In genomic region chr12:51829290-51830076, GRCm38 (mm10) we compare ENCODE assay signal across 8 mouse cellular contexts. TPM values are rescaled to one million over a fixed set of nuclear protein-coding genes. Genes with fewer than 3 reads are reported as not detected.
A peak's percentile ranks its signal among the peaks of the same experiment; 100 is the strongest.
DNase-seq lines count a peak whose midpoint lies in the region; ATAC-seq and TF ChIP-seq lines count a peak whose summit lies in the region.

Hectd1 (minus strand) TSS chr12:51829536.

- DNase-seq in cerebellum, adult 11 months, result peak; percentile 74
- peak; percentile 90 to 93 for DNase-seq in heart, postnatal 14 days
- DNase-seq in layer of hippocampus, adult 11-12 months (ENCODE audit: low spot score), result peak; percentile 81
- peak; percentile 89 for DNase-seq in liver, postnatal 0 days
- DNase-seq in telencephalon, adult 2 months (ENCODE audit: low read depth, low spot score), result peak; percentile 15

- H3K9ac ChIP-seq in ES-Bruce4 (ENCODE audit: low read depth, poor library complexity, severe bottlenecking), result peak within 1 kb of the TSS; percentile 97
- H3K9ac ChIP-seq in forebrain, embryonic 15.5 days (replicated peaks), result peak within 1 kb of the TSS; percentile 99
- H3K9ac ChIP-seq in liver, postnatal 0 days (replicated peaks), result peak within 1 kb of the TSS; percentile 97
- peak within 1 kb of the TSS; percentile 99 for H3K9ac ChIP-seq in neural tube, embryonic 13.5 days

- intact Hi-C loops in heart, postnatal 14 days (cut with DNase I), result loop anchor here (2.0 to 10.0 kb wide), 3 partner anchors 15 to 175 kb away; partner anchors contain the start of gene Dtd2

- no peaks in the 10 kb centered on the region for H3K9me3 ChIP-seq in ES-Bruce4 (replicated peaks; ENCODE audit: control insufficient read depth, insufficient read depth, low read length, poor library complexity, severe bottlenecking)
- H3K9me3 ChIP-seq in forebrain, embryonic 15.5 days, result no peaks in the 10 kb centered on the region
- H3K9me3 ChIP-seq in liver, postnatal 0 days (ENCODE audit: low read length), result no peaks in the 10 kb centered on the region
- H3K9me3 ChIP-seq in neural tube, embryonic 13.5 days, result no peaks in the 10 kb centered on the region

- peak within 1 kb of the TSS; percentile 71 for H3K4me2 ChIP-seq in forebrain, embryonic 15.5 days (replicated peaks)
- peak within 1 kb of the TSS; percentile 64 for H3K4me2 ChIP-seq in liver, postnatal 0 days (ENCODE audit: low read depth, low read length)
- peak within 1 kb of the TSS; percentile 71 for H3K4me2 ChIP-seq in neural tube, embryonic 13.5 days

- no peaks in the 10 kb centered on the region for H3K27me3 ChIP-seq in ES-Bruce4 (ENCODE audit: control insufficient read depth, insufficient read depth, low read length, poor library complexity, severe bottlenecking)
- H3K27me3 ChIP-seq in forebrain, embryonic 15.5 days, result no peaks in the 10 kb centered on the region
- H3K27me3 ChIP-seq in liver, postnatal 0 days (ENCODE audit: insufficient read depth, low read length), result no peaks in the 10 kb centered on the region
- H3K27me3 ChIP-seq in neural tube, embryonic 13.5 days, result no peaks in the 10 kb centered on the region

- peaks cover 13% of the 10 kb centered on the region for H3K36me3 ChIP-seq in ES-Bruce4 (ENCODE audit: control insufficient read depth, insufficient read depth, low read length, poor library complexity, severe bottlenecking)
- H3K36me3 ChIP-seq in forebrain, embryonic 15.5 days, result 0 out of 2 replicates have a peak, but pooled peaks cover 8% of the 10 kb centered on the region
- H3K36me3 ChIP-seq in liver, postnatal 0 days (replicated peaks; ENCODE audit: insufficient read depth, low read length), result peaks cover 24% of the 10 kb centered on the region
- H3K36me3 ChIP-seq in neural tube, embryonic 13.5 days, result peaks cover 10% of the 10 kb centered on the region

- peak; percentile 95 for ATAC-seq in forebrain, embryonic 15.5 days (replicated peaks)
- ATAC-seq in liver, postnatal 0 days, result peak; percentile 90
- ATAC-seq in neural tube, embryonic 13.5 days (ENCODE audit: low read depth), result peak; percentile 95

- H3K4me3 ChIP-seq in ES-Bruce4 (ENCODE audit: low read depth, low read length), result peak within 1 kb of the TSS; percentile 95
- H3K4me3 ChIP-seq in forebrain, embryonic 15.5 days, result peak within 1 kb of the TSS; percentile 99
- peak within 1 kb of the TSS; percentile 86 for H3K4me3 ChIP-seq in liver, postnatal 0 days (ENCODE audit: low read depth, low read length)
- peak within 1 kb of the TSS; percentile 96 for H3K4me3 ChIP-seq in neural tube, embryonic 13.5 days

- H3K4me1 ChIP-seq in ES-Bruce4 (ENCODE audit: control insufficient read depth, insufficient read depth, low read length), result no peaks in the 10 kb centered on the region
- H3K4me1 ChIP-seq in forebrain, embryonic 15.5 days, result peaks cover 20% of the 10 kb centered on the region
- H3K4me1 ChIP-seq in liver, postnatal 0 days (ENCODE audit: insufficient read depth), result peaks cover 20% of the 10 kb centered on the region
- peaks cover 28% of the 10 kb centered on the region for H3K4me1 ChIP-seq in neural tube, embryonic 13.5 days (replicated peaks)

- under 1% methylated on average over 103 of the region's 114 CpGs for WGBS in forebrain, embryonic 15.5 days
- WGBS in liver, postnatal 0 days (ENCODE audit: insufficient replicate concordance), result under 1% methylated on average over 58 of the region's 114 CpGs
- WGBS in neural tube, embryonic 13.5 days, result under 1% methylated on average over 95 of the region's 114 CpGs

- TF ChIP-seq EP300 in ES-Bruce4 (IDR thresholded peaks at IDR 0.05; ENCODE audit: insufficient read depth, low read depth, low read length), result no peak
- TF ChIP-seq EP300 in liver, postnatal 0 days (IDR thresholded peaks at IDR 0.05; ENCODE audit: low read depth), result peak; percentile 78

- peak within 1 kb of the TSS; percentile 74 for H3K27ac ChIP-seq in ES-Bruce4 (ENCODE audit: insufficient read depth, low read length)
- peak within 1 kb of the TSS; percentile 99 for H3K27ac ChIP-seq in forebrain, embryonic 15.5 days (replicated peaks)
- H3K27ac ChIP-seq in liver, postnatal 0 days (ENCODE audit: low read depth), result peak within 1 kb of the TSS; percentile 100
- H3K27ac ChIP-seq in neural tube, embryonic 13.5 days (replicated peaks), result peak within 1 kb of the TSS; percentile 98

- TF ChIP-seq CTCF in ES-Bruce4 (IDR thresholded peaks at IDR 0.05; ENCODE audit: low read depth, low read length), result no peak
- TF ChIP-seq CTCF in liver, postnatal 0 days (IDR thresholded peaks at IDR 0.05; ENCODE audit: low read depth), result peak; percentile 29

- no peak for TF ChIP-seq POLR2A in ES-Bruce4 (IDR thresholded peaks at IDR 0.05; ENCODE audit: insufficient read depth, low read length)

RNA-seq across cellular contexts. Expression of gene Hectd1, which starts in this region (rescaled TPM):
- 93.8 and 96.9 TPM in 2 replicates for polyA plus RNA-seq in ES-Bruce4 (2011; ENCODE audit: insufficient read depth, insufficient read length, low read depth, missing spikeins)
- 38.8 and 42.7 TPM in 2 replicates for polyA plus RNA-seq in forebrain, embryonic 15.5 days (2015; fragmentation: Nextera tagmentation; extraction: Ambion mirVana)
- total RNA-seq in heart, postnatal 14 days (2021), result 10 to 100 TPM; 85.9 to 89.6 TPM
- 18.2 and 20.6 TPM in 2 replicates for polyA plus RNA-seq in liver, postnatal 0 days (2015; fragmentation: Nextera tagmentation; extraction: Ambion mirVana)
- 35.9 and 39.8 TPM in 2 replicates for polyA plus RNA-seq in neural tube, embryonic 13.5 days (2015; fragmentation: Nextera tagmentation; extraction: Ambion mirVana)

Comparison
In these comparisons a context has a peak if more than half of its experiments do, and no peak if none do; other contexts are left out.
1. Peak in every context shown above with its lines: DNase-seq, ATAC-seq, H3K4me3 ChIP-seq and H3K27ac ChIP-seq.
2. DNase-seq: peak in every context shown above with its lines; median percentile 92 in heart, postnatal 14 days; 89 in liver, postnatal 0 days; 81 in layer of hippocampus, adult 11-12 months; 74 in cerebellum, adult 11 months; 15 in telencephalon, adult 2 months.